Mouse (Mus musculus) liver, embryonic 13.5 days (tissue): ENCODE results near the gene Hc. TPM values are rescaled to one million over a fixed set of nuclear protein-coding genes. Genes with fewer than 3 reads are reported as not detected.

Experiments used
- polyA plus RNA-seq: library from polyadenylated mRNA; unstranded; fragments of >200 nt; fragmentation: Nextera tagmentation; extraction: Ambion mirVana; gene quantifications from 2 replicates; pipeline ENCODE4 v1.2.1, GENCODE M21; 2015

The Hc gene
- polyA plus RNA-seq, 1 experiment from 2014 or later, result 17.8 TPM

Other genes starting within 250 kb of the Hc start
- 57.7 and 61.5 TPM in 2 replicates for gene Fbxw2, start 235.1 kb downstream of the Hc start, polyA plus RNA-seq
- gene Gm34653, start 228.4 kb downstream of the Hc start, polyA plus RNA-seq, result 0.08 TPM in 1 of 2 replicates, not detected in the other
- gene Cutal, start 187.0 kb downstream of the Hc start, polyA plus RNA-seq, result 3.4 and 4.4 TPM in 2 replicates
- gene Psmd5, start 186.5 kb downstream of the Hc start, polyA plus RNA-seq, result 93.6 and 106 TPM in 2 replicates
- 2.3 and 3.0 TPM in 2 replicates for gene Phf19, start 147.4 kb downstream of the Hc start, polyA plus RNA-seq
- gene Traf1, start 99.7 kb downstream of the Hc start, polyA plus RNA-seq, result 0.14 and 0.15 TPM in 2 replicates
- 9.9 and 13.4 TPM in 2 replicates for gene AI182371, start 40.1 kb upstream of the Hc start, polyA plus RNA-seq
- 9.8 and 10.0 TPM in 2 replicates for gene Cntrl, start 48.1 kb upstream of the Hc start, polyA plus RNA-seq
- gene Rab14, start 139.7 kb upstream of the Hc start, polyA plus RNA-seq, result 148 and 181 TPM in 2 replicates
- 77.4 and 92.5 TPM in 2 replicates for gene Gsn, start 194.9 kb upstream of the Hc start, polyA plus RNA-seq